Mouse (Mus musculus) midbrain, postnatal 0 days (tissue): ENCODE measurements around the gene Dennd5b. TPM values are rescaled to one million over a fixed set of nuclear protein-coding genes. Genes with fewer than 3 reads are reported as not detected.
A peak's percentile ranks its signal among the peaks of the same experiment; 100 is the strongest.

Experiments used
- ATAC-seq: fragments of 200-750 bp; cut with Nextera tagmentation; 2 replicates; pipeline ENCODE4 v1.8.0; 2017; ENCODE audit warnings: moderate number of reproducible peaks, mild to moderate bottlenecking, moderate TSS enrichment, moderate library complexity; ENCODE audit not compliant: low FRiP score
- DNase-seq: peaks from one replicate; pipeline ENCODE4 v3.0.0-alpha.2; 2015; ENCODE audit warnings: low spot score
- H3K27ac ChIP-seq: fragments of 300-500 bp; sonication (generic); 2 replicates; pipeline ENCODE4 v1.5.1; 2014; ENCODE audit warnings: low read depth, mild to moderate bottlenecking, low read length, mixed read lengths
- H3K27me3 ChIP-seq: fragments of 300-500 bp; sonication (generic); 2 replicates; pipeline ENCODE4 v1.6.1; 2014; ENCODE audit warnings: low read length, control low read depth, mixed read lengths; ENCODE audit not compliant: insufficient read depth
- H3K36me3 ChIP-seq: fragments of 300-500 bp; sonication (generic); 2 replicates; pipeline ENCODE4 v1.6.1; 2014; ENCODE audit warnings: low read length, control low read depth, mixed read lengths; ENCODE audit not compliant: insufficient read depth
- H3K4me1 ChIP-seq: fragments of 300-500 bp; sonication (generic); 2 replicates; pipeline ENCODE4 v1.6.1; 2014; ENCODE audit warnings: mild to moderate bottlenecking, control low read depth, antibody characterized with exemption, low read length, mixed read lengths; ENCODE audit not compliant: insufficient read depth
- H3K4me2 ChIP-seq: fragments of 300-500 bp; sonication (generic); 2 replicates; pipeline ENCODE4 v1.6.1; 2014; ENCODE audit warnings: low read depth, mild to moderate bottlenecking, low read length, mixed read lengths; ENCODE audit not compliant: poor library complexity, severe bottlenecking
- H3K4me3 ChIP-seq: fragments of 300-500 bp; sonication (generic); 2 replicates; pipeline ENCODE4 v1.5.1; 2014; ENCODE audit warnings: low read depth, mild to moderate bottlenecking, low read length, moderate library complexity
- H3K9ac ChIP-seq: fragments of 300-500 bp; sonication (generic); replicated peaks from 2 replicates; pipeline ENCODE4 v1.6.1; 2014; ENCODE audit warnings: mild to moderate bottlenecking, low read length, moderate library complexity, mixed read lengths; ENCODE audit not compliant: poor library complexity, severe bottlenecking
- H3K9me3 ChIP-seq: fragments of 300-500 bp; sonication (generic); 2 replicates; pipeline ENCODE4 v1.6.1; 2016; ENCODE audit warnings: low read length, control low read depth
- CTCF ChIP-seq: IDR thresholded peaks from 2 replicates; pipeline ENCODE4 v1.5.1; 2016; ENCODE audit warnings: antibody characterized with exemption, mild to moderate bottlenecking
- WGBS: fragments of 180-500 bp; shearing (Covaris S2); extraction: QIAGEN DNeasy Blood & Tissue Kit; methylation state at CpG from one replicate; pipeline ENCODE4 v1.1.7; 2014; 5-methylcytosine and 5-hydroxymethylcytosine counted together
- polyA plus RNA-seq: library from polyadenylated mRNA; unstranded; fragments of >200 nt; fragmentation: Nextera tagmentation; extraction: Ambion mirVana; gene quantifications from 2 replicates; pipeline ENCODE4 v1.2.1, GENCODE M21; 2015
- total RNA-seq: library from RNA; depleted of rRNA; stranded (reverse); fragments of >200 nt; gene quantifications from 2 replicates; pipeline ENCODE4 v1.2.3, GENCODE M21; 2014

The Dennd5b gene
- total and polyA plus RNA-seq, 2 experiments from 2014 or later = 11.0 to 47.1 TPM

- H3K9ac ChIP-seq = no peak overlapping the region
- DNase-seq (no peak), ATAC-seq (no peak)
- no peak for TF ChIP-seq CTCF
- H3K9me3 ChIP-seq = no peaks in the 10 kb centered on the region
- no peak overlapping the region for H3K27ac ChIP-seq
- H3K4me1 ChIP-seq = no peaks in the 10 kb centered on the region
- no peak overlapping the region for H3K4me3 ChIP-seq
- no peaks in the 10 kb centered on the region for H3K36me3 ChIP-seq
- H3K27me3 ChIP-seq = no peaks in the 10 kb centered on the region
- H3K4me2 ChIP-seq = no peak overlapping the region
- WGBS = 77% methylated on average over 3 of the region's 3 CpGs
These were observed 6.1 kb upstream of the Dennd5b start for GRCm38 (mm10) chr6:149107615-149108014.

- no peak for TF ChIP-seq CTCF
- no peak overlapping the region for H3K4me2 ChIP-seq
- no peaks in the 10 kb centered on the region for H3K4me1 ChIP-seq
- no peak overlapping the region for H3K4me3 ChIP-seq
- H3K27ac ChIP-seq = no peak overlapping the region
- H3K9ac ChIP-seq = no peak overlapping the region
- H3K36me3 ChIP-seq = no peaks in the 10 kb centered on the region
- DNase-seq (no peak), ATAC-seq (no peak)
- no peaks in the 10 kb centered on the region for H3K9me3 ChIP-seq
- H3K27me3 ChIP-seq = no peaks in the 10 kb centered on the region
- 92% methylated on average over 1 of the region's 1 CpGs for WGBS
These were observed 2.0 kb upstream of the Dennd5b start for GRCm38 (mm10) chr6:149103451-149103850.

DNA sequence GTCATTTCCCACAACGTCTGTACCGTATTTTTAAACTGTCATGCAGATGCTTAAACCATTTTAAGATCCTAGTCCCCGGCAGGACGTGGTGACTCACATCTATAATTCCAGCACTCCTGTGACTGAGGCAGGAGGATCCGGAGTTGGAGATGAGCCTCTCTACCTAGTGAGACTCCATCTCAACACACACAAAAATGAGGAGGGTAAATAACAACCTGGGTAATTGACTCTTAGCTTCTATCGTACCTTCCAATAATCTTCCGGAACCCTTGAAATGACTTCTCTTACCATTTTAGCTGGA, 413 bp upstream of the Dennd5b start:
- TF ChIP-seq CTCF = no peak
- Histone ChIP-seq H3K4me3 (peak overlapping the region; percentile 98), H3K9me3 (no peaks in the 10 kb centered on the region), H3K4me1 (no peaks in the 10 kb centered on the region), H3K4me2 (peak overlapping the region; percentile 54), H3K27ac (peak overlapping the region; percentile 97), H3K36me3 (no peaks in the 10 kb centered on the region), H3K9ac (peak overlapping the region; percentile 98), H3K27me3 (no peaks in the 10 kb centered on the region)
- no peak for DNase-seq
- ATAC-seq = peak; percentile 50; the same call in 1 of the 2 replicates
- 9% methylated on average over 7 of the region's 7 CpGs for WGBS

- Histone ChIP-seq H3K36me3 (no peaks in the 10 kb centered on the region), H3K27ac (peak overlapping the region; percentile 97), H3K4me1 (no peaks in the 10 kb centered on the region), H3K9me3 (no peaks in the 10 kb centered on the region), H3K9ac (peak overlapping the region; percentile 98), H3K4me2 (peak overlapping the region; percentile 54), H3K27me3 (no peaks in the 10 kb centered on the region), H3K4me3 (peak overlapping the region; percentile 98)
- 1% methylated on average over 52 of the region's 52 CpGs for WGBS
- peak; percentile 72 for DNase-seq
- TF ChIP-seq CTCF = no peak; the same call in 1 of the 2 replicates
- ATAC-seq = peak; percentile 66
These were observed 1.1 kb downstream of the Dennd5b start for GRCm38 (mm10) chr6:149100174-149101075.

- Histone ChIP-seq H3K9me3 (no peaks in the 10 kb centered on the region), H3K27ac (no peak overlapping the region), H3K4me2 (peak overlapping the region; percentile 54), H3K9ac (no peak overlapping the region), H3K36me3 (no peaks in the 10 kb centered on the region), H3K4me3 (peak overlapping the region; percentile 98; the same call in 1 of the 2 replicates), H3K4me1 (no peaks in the 10 kb centered on the region), H3K27me3 (no peaks in the 10 kb centered on the region)
- TF ChIP-seq CTCF = no peak
- no peak for ATAC-seq
- no peak for DNase-seq
These were observed 2.5 kb downstream of the Dennd5b start for GRCm38 (mm10) chr6:149098993-149099392.

GRCm38 (mm10) chr6:149097276-149097675, 4.2 kb downstream of the Dennd5b start:
- no peak overlapping the region for H3K4me2 ChIP-seq
- H3K27me3 ChIP-seq = no peaks in the 10 kb centered on the region
- H3K36me3 ChIP-seq = no peaks in the 10 kb centered on the region
- H3K9ac ChIP-seq = no peak overlapping the region
- H3K4me1 ChIP-seq = no peaks in the 10 kb centered on the region
- no peaks in the 10 kb centered on the region for H3K9me3 ChIP-seq
- H3K27ac ChIP-seq = no peak overlapping the region
- no peak overlapping the region for H3K4me3 ChIP-seq
- DNase-seq (no peak), ATAC-seq (no peak)
- TF ChIP-seq CTCF = no peak
- WGBS = 92% methylated on average over 1 of the region's 1 CpGs
